ENCODE assay signal across 8 mouse cellular contexts in genomic region chr4:124217206-124217605, GRCm38 (mm10).
A peak's percentile ranks its signal among the peaks of the same experiment; 100 is the strongest.
DNase-seq lines count a peak whose midpoint lies in the region; ATAC-seq and TF ChIP-seq lines count a peak whose summit lies in the region.

No protein-coding gene starts in this region.

- no peak for TF ChIP-seq CTCF in midbrain, postnatal 0 days (IDR thresholded peaks at IDR 0.05)

- no peaks in the 10 kb centered on the region for H3K27me3 ChIP-seq in midbrain, postnatal 0 days (ENCODE audit: insufficient read depth, low read length)
- H3K27me3 ChIP-seq in midbrain, embryonic 15.5 days (replicated peaks) = no peaks in the 10 kb centered on the region
- H3K27me3 ChIP-seq in heart, embryonic 15.5 days = peaks cover 16% of the 10 kb centered on the region

- H3K4me2 ChIP-seq in midbrain, postnatal 0 days (ENCODE audit: low read depth, low read length, poor library complexity, severe bottlenecking) = no peak overlapping the region
- H3K4me2 ChIP-seq in midbrain, embryonic 15.5 days = no peak overlapping the region
- peak overlapping the region; percentile 28; the same call in 1 of the 2 replicates for H3K4me2 ChIP-seq in heart, embryonic 15.5 days

- H3K36me3 ChIP-seq in midbrain, postnatal 0 days (ENCODE audit: insufficient read depth, low read length) = no peaks in the 10 kb centered on the region
- no peaks in the 10 kb centered on the region for H3K36me3 ChIP-seq in midbrain, embryonic 15.5 days (replicated peaks)
- no peaks in the 10 kb centered on the region for H3K36me3 ChIP-seq in heart, embryonic 15.5 days

- no peak overlapping the region for H3K9ac ChIP-seq in midbrain, postnatal 0 days (replicated peaks; ENCODE audit: low read length, poor library complexity, severe bottlenecking)
- H3K9ac ChIP-seq in midbrain, embryonic 15.5 days = no peak overlapping the region
- no peak overlapping the region for H3K9ac ChIP-seq in heart, embryonic 15.5 days

- 24% methylated on average over 10 of the region's 10 CpGs for WGBS in midbrain, postnatal 0 days
- WGBS in midbrain, embryonic 15.5 days = 26% methylated on average over 10 of the region's 10 CpGs
- WGBS in heart, embryonic 15.5 days = 34% methylated on average over 10 of the region's 10 CpGs

- H3K9me3 ChIP-seq in midbrain, postnatal 0 days (ENCODE audit: low read length) = no peaks in the 10 kb centered on the region
- H3K9me3 ChIP-seq in midbrain, embryonic 15.5 days = no peaks in the 10 kb centered on the region
- no peaks in the 10 kb centered on the region for H3K9me3 ChIP-seq in heart, embryonic 15.5 days (replicated peaks)

- no peak for ATAC-seq in midbrain, postnatal 0 days (ENCODE audit: low FRiP score)
- no peak for ATAC-seq in midbrain, embryonic 15.5 days (replicated peaks)
- ATAC-seq in heart, embryonic 15.5 days (replicated peaks; ENCODE audit: insufficient number of reproducible peaks, insufficient read depth, low FRiP score, low read depth) = peak; percentile 50
- no peak for ATAC-seq in erythroblast, adult 5-6 weeks (replicated peaks; ENCODE audit: low FRiP score, poor library complexity, severe bottlenecking)

- H3K27ac ChIP-seq in midbrain, postnatal 0 days (ENCODE audit: low read depth, low read length) = no peak overlapping the region
- H3K27ac ChIP-seq in midbrain, embryonic 15.5 days = no peak overlapping the region
- H3K27ac ChIP-seq in heart, embryonic 15.5 days = no peak overlapping the region

- H3K4me3 ChIP-seq in midbrain, postnatal 0 days (ENCODE audit: low read depth, low read length) = no peak overlapping the region
- H3K4me3 ChIP-seq in midbrain, embryonic 15.5 days = no peak overlapping the region
- H3K4me3 ChIP-seq in heart, embryonic 15.5 days = no peak overlapping the region

- peak; percentile 74 to 84 for DNase-seq in cerebellum, postnatal 10 days
- DNase-seq in cerebellum, adult 8-10 months = no peak
- peak; percentile 74 for DNase-seq in midbrain, postnatal 0 days (ENCODE audit: low spot score)
- DNase-seq in kidney, postnatal 4 days = peak; percentile 84 to 87
- no peak for DNase-seq in thymus, postnatal 0 days (ENCODE audit: low spot score)

- peaks cover 13% of the 10 kb centered on the region; the same call in 1 of the 2 replicates for H3K4me1 ChIP-seq in midbrain, postnatal 0 days (ENCODE audit: insufficient read depth, low read length)
- peaks cover 15% of the 10 kb centered on the region for H3K4me1 ChIP-seq in midbrain, embryonic 15.5 days
- H3K4me1 ChIP-seq in heart, embryonic 15.5 days (replicated peaks) = peaks cover 8% of the 10 kb centered on the region; the same call in 1 of the 2 replicates

Comparison
In these comparisons a context has a peak if more than half of its experiments do, and no peak if none do; other contexts are left out.
1. DNase-seq: peak in cerebellum, postnatal 10 days (2 of 2), midbrain, postnatal 0 days (single experiment) and kidney, postnatal 4 days (2 of 2); none in cerebellum, adult 8-10 months (single experiment) and thymus, postnatal 0 days (single experiment).